Mouse (Mus musculus) midbrain, embryonic 15.5 days (tissue): ENCODE data around the gene Ttc6. TPM values are rescaled to one million over a fixed set of nuclear protein-coding genes. Genes with fewer than 3 reads are reported as not detected.

Experiments
- ATAC-seq: fragments of 200-750 bp; cut with Nextera tagmentation; replicated peaks from 2 replicates; pipeline ENCODE4 v1.8.0; 2017; ENCODE audit warnings: moderate TSS enrichment
- H3K27ac ChIP-seq: fragments of 300-500 bp; sonication (generic); 2 replicates; pipeline ENCODE4 v1.5.1; 2015; ENCODE audit warnings: mild to moderate bottlenecking, inconsistent platforms
- H3K27me3 ChIP-seq: fragments of 300-500 bp; sonication (generic); replicated peaks from 2 replicates; pipeline ENCODE4 v1.6.1; 2015; ENCODE audit warnings: inconsistent platforms
- H3K36me3 ChIP-seq: fragments of 300-500 bp; sonication (generic); replicated peaks from 2 replicates; pipeline ENCODE4 v1.6.1; 2015; ENCODE audit warnings: inconsistent platforms
- H3K4me1 ChIP-seq: fragments of 300-500 bp; sonication (generic); 2 replicates; pipeline ENCODE4 v1.6.1; 2015; ENCODE audit warnings: inconsistent platforms
- H3K4me2 ChIP-seq: fragments of 300-500 bp; sonication (generic); 2 replicates; pipeline ENCODE4 v1.6.1; 2015; ENCODE audit warnings: inconsistent platforms, mild to moderate bottlenecking, moderate library complexity
- H3K4me3 ChIP-seq: fragments of 300-500 bp; sonication (generic); 2 replicates; pipeline ENCODE4 v1.5.1; 2015; ENCODE audit warnings: mild to moderate bottlenecking, inconsistent platforms
- H3K9ac ChIP-seq: fragments of 300-500 bp; sonication (generic); 2 replicates; pipeline ENCODE4 v1.6.1; 2015; ENCODE audit warnings: mild to moderate bottlenecking, inconsistent platforms
- H3K9me3 ChIP-seq: fragments of 300-500 bp; sonication (generic); 2 replicates; pipeline ENCODE4 v1.6.1; 2016; ENCODE audit warnings: inconsistent platforms
- WGBS: fragments of 180-500 bp; shearing (Covaris S2); methylation state at CpG from one replicate; pipeline ENCODE4 v1.1.7; 2015; ENCODE audit warnings: mixed read lengths; 5-methylcytosine and 5-hydroxymethylcytosine counted together
- polyA plus RNA-seq: library from polyadenylated mRNA; unstranded; fragments of >200 nt; fragmentation: Nextera tagmentation; extraction: Ambion mirVana; gene quantifications from 2 replicates; pipeline ENCODE4 v1.2.1, GENCODE M21; 2015

Ttc6 gene
- polyA plus RNA-seq, 1 experiment from 2014 or later: 1.6 TPM

- no peak overlapping the region for H3K4me2 ChIP-seq
- WGBS: 92% methylated on average over 4 of the region's 4 CpGs
- no peak overlapping the region for H3K27ac ChIP-seq
- H3K27me3 ChIP-seq: no peaks in the 10 kb centered on the region
- ATAC-seq: no peak
- no peaks in the 10 kb centered on the region for H3K4me1 ChIP-seq
- H3K9ac ChIP-seq: no peak overlapping the region
- no peaks in the 10 kb centered on the region for H3K36me3 ChIP-seq
- H3K9me3 ChIP-seq: no peaks in the 10 kb centered on the region
- no peak overlapping the region for H3K4me3 ChIP-seq
Measured at GRCm38 (mm10) chr12:57615137-57615536, 51.2 kb downstream of the Ttc6 start.

- 72% methylated on average over 5 of the region's 5 CpGs for WGBS
- H3K4me2 ChIP-seq: no peak overlapping the region
- H3K4me3 ChIP-seq: no peak overlapping the region
- H3K9me3 ChIP-seq: no peaks in the 10 kb centered on the region
- no peak for ATAC-seq
- no peak overlapping the region for H3K9ac ChIP-seq
- H3K27me3 ChIP-seq: no peaks in the 10 kb centered on the region
- no peaks in the 10 kb centered on the region for H3K4me1 ChIP-seq
- H3K27ac ChIP-seq: no peak overlapping the region
- no peaks in the 10 kb centered on the region for H3K36me3 ChIP-seq
Measured at GRCm38 (mm10) chr12:57622030-57622429, 58.1 kb downstream of the Ttc6 start.

DNA sequence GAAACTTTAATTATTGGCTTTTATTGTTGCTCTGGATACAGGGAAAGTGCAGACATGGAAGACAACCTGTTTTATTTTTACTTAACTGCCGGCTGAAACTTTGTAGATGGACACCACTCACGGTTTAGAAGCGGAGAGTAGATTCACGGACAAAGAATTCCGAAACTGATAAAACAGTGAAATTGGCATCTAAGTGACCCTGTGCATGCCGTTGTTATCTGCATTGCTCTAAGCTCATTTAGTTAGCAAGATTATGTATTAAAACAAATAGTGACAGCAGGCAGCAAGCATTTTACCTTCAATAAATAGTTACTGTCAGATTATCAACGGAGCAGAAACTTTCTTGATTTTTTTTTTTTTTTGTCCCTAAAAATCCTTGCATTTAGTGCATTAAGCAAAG lies 59.4 kb downstream of the Ttc6 start:
- no peaks in the 10 kb centered on the region for H3K9me3 ChIP-seq
- no peak overlapping the region for H3K27ac ChIP-seq
- H3K4me3 ChIP-seq: no peak overlapping the region
- no peaks in the 10 kb centered on the region for H3K4me1 ChIP-seq
- no peak for ATAC-seq
- H3K36me3 ChIP-seq: no peaks in the 10 kb centered on the region
- no peak overlapping the region for H3K4me2 ChIP-seq
- H3K9ac ChIP-seq: no peak overlapping the region
- 51% methylated on average over 7 of the region's 7 CpGs for WGBS
- no peaks in the 10 kb centered on the region for H3K27me3 ChIP-seq

GRCm38 (mm10) chr12:57624011-57624608 lies 60.2 kb downstream of the Ttc6 start:
- Histone ChIP-seq H3K9me3 (no peaks in the 10 kb centered on the region), H3K27me3 (no peaks in the 10 kb centered on the region), H3K9ac (no peak overlapping the region), H3K4me2 (no peak overlapping the region), H3K4me3 (no peak overlapping the region), H3K27ac (no peak overlapping the region), H3K36me3 (no peaks in the 10 kb centered on the region), H3K4me1 (no peaks in the 10 kb centered on the region)
- 27% methylated on average over 4 of the region's 4 CpGs for WGBS
- no peak for ATAC-seq

- 87% methylated on average over 4 of the region's 4 CpGs for WGBS
Measured at GRCm38 (mm10) chr12:57650011-57650410, 86.1 kb downstream of the Ttc6 start.

GRCm38 (mm10) chr12:57650677-57651076 lies 86.8 kb downstream of the Ttc6 start:
- ATAC-seq: no peak
- no peak overlapping the region for H3K27ac ChIP-seq

More at GRCm38 (mm10) chr12:57650011-57650410, 86.1 kb downstream of the Ttc6 start:
- no peak overlapping the region for H3K4me3 ChIP-seq
- H3K27me3 ChIP-seq: no peaks in the 10 kb centered on the region
- H3K9ac ChIP-seq: no peak overlapping the region
- H3K27ac ChIP-seq: no peak overlapping the region
- H3K36me3 ChIP-seq: no peaks in the 10 kb centered on the region
- H3K4me1 ChIP-seq: no peaks in the 10 kb centered on the region
- no peaks in the 10 kb centered on the region for H3K9me3 ChIP-seq
- H3K4me2 ChIP-seq: no peak overlapping the region
- no peak for ATAC-seq

DNA sequence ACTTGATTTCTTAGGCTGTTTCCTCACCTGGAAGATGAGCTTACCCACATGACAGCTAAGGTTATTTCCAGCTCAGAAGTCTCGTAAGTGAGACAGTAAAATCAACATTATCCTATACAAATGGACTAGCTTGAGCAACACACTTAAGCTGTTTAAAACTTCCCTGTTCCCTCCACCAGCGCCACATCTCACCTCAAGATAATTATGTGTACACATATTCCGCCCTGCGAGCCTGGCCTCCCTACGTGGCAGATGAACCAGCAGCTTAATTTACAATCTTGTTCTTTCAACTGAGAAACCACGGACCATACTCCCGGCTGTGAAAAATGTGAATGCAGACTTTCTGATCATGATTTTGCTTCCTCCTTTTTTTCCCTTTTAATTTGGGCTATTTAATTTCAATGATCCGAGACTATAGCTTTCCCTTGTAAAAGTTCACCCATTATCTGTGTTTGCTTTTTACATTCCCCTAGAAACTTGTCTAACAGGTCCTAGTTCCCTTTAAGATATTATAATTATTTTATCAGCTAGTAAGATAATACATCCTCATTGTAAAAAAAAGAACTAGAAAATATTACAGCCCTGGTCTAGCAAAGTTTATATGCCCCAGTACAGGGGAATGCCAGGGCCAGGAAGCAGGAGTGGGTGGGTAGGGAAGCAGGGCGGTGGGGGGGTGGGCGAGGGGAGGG lies 99.2 kb downstream of the Ttc6 start:
- 81% methylated on average over 10 of the region's 10 CpGs for WGBS
- H3K9me3 ChIP-seq: no peaks in the 10 kb centered on the region
- no peak overlapping the region for H3K9ac ChIP-seq
- H3K4me2 ChIP-seq: no peak overlapping the region
- ATAC-seq: no peak
- no peaks in the 10 kb centered on the region for H3K27me3 ChIP-seq
- H3K4me1 ChIP-seq: no peaks in the 10 kb centered on the region
- no peaks in the 10 kb centered on the region for H3K36me3 ChIP-seq
- no peak overlapping the region for H3K4me3 ChIP-seq
- H3K27ac ChIP-seq: no peak overlapping the region

More at GRCm38 (mm10) chr12:57650677-57651076, 86.8 kb downstream of the Ttc6 start:
- Histone ChIP-seq H3K9me3 (no peaks in the 10 kb centered on the region), H3K4me3 (no peak overlapping the region), H3K4me2 (no peak overlapping the region), H3K4me1 (no peaks in the 10 kb centered on the region), H3K27me3 (no peaks in the 10 kb centered on the region), H3K36me3 (no peaks in the 10 kb centered on the region), H3K9ac (no peak overlapping the region)
- WGBS: 84% methylated on average over 8 of the region's 8 CpGs

DNA sequence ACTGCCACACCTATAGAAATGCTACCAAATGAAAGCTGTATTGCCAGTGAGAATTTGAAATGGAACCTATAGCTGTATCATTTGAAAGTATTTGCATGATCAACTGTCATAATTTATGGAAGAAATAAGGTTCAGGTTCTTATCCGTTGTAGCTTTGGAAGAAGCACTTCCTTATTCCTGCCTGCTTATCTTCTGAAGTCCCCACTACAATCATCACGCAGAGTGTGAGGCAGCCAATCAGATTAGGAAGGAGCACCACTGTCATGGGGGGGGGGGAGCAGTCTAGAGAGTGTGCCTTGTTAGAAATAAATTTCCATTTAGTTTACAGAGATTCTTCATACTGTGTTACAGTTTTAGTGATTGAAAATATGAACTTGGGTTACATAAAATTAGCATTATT lies 108.5 kb downstream of the Ttc6 start:
- no peak overlapping the region for H3K4me3 ChIP-seq
- no peaks in the 10 kb centered on the region for H3K36me3 ChIP-seq
- no peak for ATAC-seq
- no peaks in the 10 kb centered on the region for H3K9me3 ChIP-seq
- no peak overlapping the region for H3K9ac ChIP-seq
- no peak overlapping the region for H3K27ac ChIP-seq
- H3K4me1 ChIP-seq: no peaks in the 10 kb centered on the region
- H3K4me2 ChIP-seq: no peak overlapping the region
- no peaks in the 10 kb centered on the region for H3K27me3 ChIP-seq
- WGBS: 91% methylated on average over 2 of the region's 2 CpGs

- no peak for ATAC-seq
- Histone ChIP-seq H3K4me1 (no peaks in the 10 kb centered on the region), H3K9me3 (no peaks in the 10 kb centered on the region)
Measured at GRCm38 (mm10) chr12:57684967-57685423, 121.1 kb downstream of the Ttc6 start.

GRCm38 (mm10) chr12:57709966-57710365 lies 146.1 kb downstream of the Ttc6 start:
- ATAC-seq: no peak
- no peak overlapping the region for H3K4me3 ChIP-seq
- no peaks in the 10 kb centered on the region for H3K36me3 ChIP-seq
- H3K27ac ChIP-seq: no peak overlapping the region
- 94% methylated on average over 1 of the region's 1 CpGs for WGBS
- H3K4me2 ChIP-seq: no peak overlapping the region
- H3K9ac ChIP-seq: no peak overlapping the region
- no peaks in the 10 kb centered on the region for H3K27me3 ChIP-seq
- no peaks in the 10 kb centered on the region; the same call in 1 of the 2 replicates for H3K4me1 ChIP-seq
- H3K9me3 ChIP-seq: no peaks in the 10 kb centered on the region

More at GRCm38 (mm10) chr12:57684967-57685423, 121.1 kb downstream of the Ttc6 start:
- no peak overlapping the region for H3K4me3 ChIP-seq
- H3K36me3 ChIP-seq: no peaks in the 10 kb centered on the region
- H3K9ac ChIP-seq: no peak overlapping the region
- no peak overlapping the region for H3K4me2 ChIP-seq
- H3K27me3 ChIP-seq: no peaks in the 10 kb centered on the region
- WGBS: 51% methylated on average over 9 of the region's 9 CpGs
- H3K27ac ChIP-seq: no peak overlapping the region

GRCm38 (mm10) chr12:57764720-57765119 lies 200.8 kb downstream of the Ttc6 start:
- no peaks in the 10 kb centered on the region for H3K4me1 ChIP-seq
- no peak for ATAC-seq
- no peak overlapping the region for H3K4me2 ChIP-seq

DNA sequence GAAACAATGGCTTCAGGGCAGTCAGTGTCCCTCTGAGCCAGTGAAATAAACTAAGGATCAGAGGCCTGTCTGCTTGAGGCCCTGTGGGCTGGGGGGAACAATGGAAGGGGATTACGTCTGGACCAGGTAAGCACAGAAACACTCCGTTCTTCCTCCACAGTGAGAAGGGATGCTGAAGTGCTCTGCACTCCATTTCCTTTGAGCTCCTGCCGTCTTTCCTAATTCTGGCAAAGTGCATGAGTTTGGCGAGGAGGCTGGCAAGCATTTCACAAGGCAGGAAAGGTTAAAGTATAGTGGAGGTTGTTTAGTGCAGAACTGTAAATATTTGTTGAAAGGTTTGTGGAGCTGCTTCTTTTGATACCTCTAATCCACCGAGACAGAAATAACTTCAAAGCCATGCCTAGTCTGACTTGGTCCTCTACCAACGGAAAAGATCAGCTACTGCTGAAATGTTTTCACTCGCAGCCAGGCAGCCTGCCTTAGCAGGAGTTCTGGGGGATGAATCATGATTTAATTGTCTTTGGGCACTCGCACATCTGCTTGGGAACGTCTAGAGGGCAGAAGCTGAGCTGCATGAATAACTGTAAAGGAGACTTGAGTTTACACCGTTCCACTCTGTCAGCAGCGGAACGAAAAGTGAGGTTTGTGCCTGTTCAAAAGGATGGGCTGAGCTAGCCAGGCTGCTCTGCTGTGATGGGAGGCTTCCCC lies 212.5 kb downstream of the Ttc6 start:
- peak overlapping the region; percentile 40 for H3K4me2 ChIP-seq
- H3K36me3 ChIP-seq: no peaks in the 10 kb centered on the region
- peak; percentile 70; the same call in 1 of the 2 replicates for ATAC-seq
- H3K9ac ChIP-seq: no peak overlapping the region
- H3K4me3 ChIP-seq: no peak overlapping the region
- no peaks in the 10 kb centered on the region for H3K27me3 ChIP-seq
- no peaks in the 10 kb centered on the region for H3K9me3 ChIP-seq
- peaks cover 7% of the 10 kb centered on the region; the same call in 1 of the 2 replicates for H3K4me1 ChIP-seq
- no peak overlapping the region for H3K27ac ChIP-seq
- WGBS: 3% methylated on average over 12 of the region's 12 CpGs

More at GRCm38 (mm10) chr12:57764720-57765119, 200.8 kb downstream of the Ttc6 start:
- Histone ChIP-seq H3K27me3 (no peaks in the 10 kb centered on the region), H3K27ac (no peak overlapping the region), H3K9ac (no peak overlapping the region), H3K9me3 (no peaks in the 10 kb centered on the region), H3K4me3 (no peak overlapping the region), H3K36me3 (no peaks in the 10 kb centered on the region)
- WGBS: 79% methylated on average over 7 of the region's 7 CpGs
